Comparison of ENCODE assay signal across 7 mouse cellular contexts in genomic region chr2:52756691-52757090, GRCm38 (mm10). TPM values are rescaled to one million over a fixed set of nuclear protein-coding genes. Genes with fewer than 3 reads are reported as not detected.
DNase-seq lines count a peak whose midpoint lies in the region; ATAC-seq and TF ChIP-seq lines count a peak whose summit lies in the region.

No protein-coding gene starts in this region.

- no peak overlapping the region for H3K4me3 ChIP-seq in kidney, adult 2 months (ENCODE audit: insufficient read depth, low read depth, low read length)
- H3K4me3 ChIP-seq in kidney, embryonic 16.5 days (ENCODE audit: low read length), result no peak overlapping the region
- no peak overlapping the region for H3K4me3 ChIP-seq in CH12.LX (replicated peaks in 1 of 3; ENCODE audit: low read depth in 2 of 3, low read length in 2 of 3, poor library complexity in 1 of 3)

- no peak for ATAC-seq in kidney, embryonic 16.5 days (ENCODE audit: low FRiP score, low TSS enrichment)
- no peak for ATAC-seq in erythroid progenitor cell, adult 5-6 weeks (replicated peaks; ENCODE audit: low FRiP score, poor library complexity, severe bottlenecking)

- H3K27me3 ChIP-seq in kidney, adult 2 months (replicated peaks; ENCODE audit: control insufficient read depth, insufficient read depth, low read length), result no peaks in the 10 kb centered on the region
- H3K27me3 ChIP-seq in kidney, embryonic 16.5 days (ENCODE audit: insufficient read depth, low read length), result no peaks in the 10 kb centered on the region
- no peaks in the 10 kb centered on the region for H3K27me3 ChIP-seq in CH12.LX (replicated peaks)

- peak; percentile 98 for TF ChIP-seq RAD21 in CH12.LX (IDR thresholded peaks at IDR 0.05; ENCODE audit: low read depth, low read length)

- H3K9ac ChIP-seq in kidney, embryonic 16.5 days (replicated peaks; ENCODE audit: low read length), result no peak overlapping the region
- H3K9ac ChIP-seq in CH12.LX (ENCODE audit: insufficient read depth, low read depth), result no peak overlapping the region

- H3K36me3 ChIP-seq in kidney, adult 2 months (ENCODE audit: control insufficient read depth, insufficient read depth, low read length), result no peaks in the 10 kb centered on the region
- no peaks in the 10 kb centered on the region for H3K36me3 ChIP-seq in kidney, embryonic 16.5 days (ENCODE audit: insufficient read depth, low read length)
- no peaks in the 10 kb centered on the region for H3K36me3 ChIP-seq in CH12.LX (replicated peaks in 1 of 2; ENCODE audit: control insufficient read depth in 1 of 2, insufficient read depth in 1 of 2, low read length in 1 of 2)

- DNase-seq in kidney, adult 2 months, result peak; percentile 27
- DNase-seq in A20 (ENCODE audit: low read depth, low spot score) (peak; percentile 51), CH12.LX (ENCODE audit: extremely low read depth) (peak; percentile 44)
- peak; percentile 44 for DNase-seq in embryo, embryonic 9.5 days (ENCODE audit: extremely low spot score)
- DNase-seq in naive thymus-derived CD4-positive, alpha-beta T cell, adult 2 months (ENCODE audit: low read depth), result peak; percentile 56

- no peak overlapping the region for H3K4me2 ChIP-seq in kidney, embryonic 16.5 days (replicated peaks; ENCODE audit: low read depth, low read length)
- H3K4me2 ChIP-seq in CH12.LX (ENCODE audit: insufficient read depth, low read depth, poor library complexity, severe bottlenecking), result no peak overlapping the region

- no peaks in the 10 kb centered on the region for H3K79me2 ChIP-seq in CH12.LX (replicated peaks; ENCODE audit: control insufficient read depth, extremely low read depth, insufficient read depth, poor library complexity, severe bottlenecking)

- no peak for TF ChIP-seq POLR2A in kidney, adult 2 months (IDR thresholded peaks at IDR 0.05; ENCODE audit: low read depth, low read length)
- TF ChIP-seq POLR2A in CH12.LX (IDR thresholded peaks at IDR 0.05; ENCODE audit: low read depth, low read length), result no peak

- H3K9me3 ChIP-seq in kidney, embryonic 16.5 days (ENCODE audit: low read length), result 0 out of 2 replicates have a peak, but pooled peaks cover 4% of the 10 kb centered on the region
- H3K9me3 ChIP-seq in CH12.LX (replicated peaks; ENCODE audit: low read length), result no peaks in the 10 kb centered on the region

- H3K4me1 ChIP-seq in kidney, adult 2 months (ENCODE audit: control insufficient read depth, insufficient read depth, low read length), result no peaks in the 10 kb centered on the region
- H3K4me1 ChIP-seq in kidney, embryonic 16.5 days (ENCODE audit: insufficient read depth, low read length), result no peaks in the 10 kb centered on the region
- no peaks in the 10 kb centered on the region; a peak in 1 of 4 replicates for H3K4me1 ChIP-seq in CH12.LX (ENCODE audit: control insufficient read depth in 1 of 2, insufficient read depth in 2 of 2)

- TF ChIP-seq CTCF in kidney, adult 2 months (conservative IDR thresholded peaks at IDR 0.05; ENCODE audit: insufficient read depth, insufficient read length, low read depth, low read length), result 0 out of 2 replicates have a peak, but pooled peaks have one; percentile 21
- peak in 1 of 2 experiments; percentile 90; a peak in 3 of 4 replicates for TF ChIP-seq CTCF in CH12.LX (conservative IDR thresholded peaks at IDR 0.05 in 1 of 2, IDR thresholded peaks at IDR 0.05 in 1 of 2; ENCODE audit: low read depth in 2 of 2, low read length in 2 of 2)

- in situ Hi-C loops in CH12.LX (cut with MboI; ENCODE audit: low pct_ligation_motif_present, low pct_unique_long_range_greater_than_20kb, low sequenced_read_pairs), result loop anchor here (10.0 to 25.0 kb wide), 2 partner anchors 181 to 368 kb away; no protein-coding TSS in a partner anchor

- no peak for TF ChIP-seq EP300 in CH12.LX (IDR thresholded peaks at IDR 0.05; ENCODE audit: low read length)

- dilution Hi-C loops in CH12.LX (cut with MboI; ENCODE audit: extremely low pct_ligation_motif_present, extremely low pct_unique_long_range_greater_than_20kb, low sequenced_read_pairs), result no loop called here

- H3K27ac ChIP-seq in kidney, adult 2 months (ENCODE audit: insufficient read depth, low read depth, low read length), result no peak overlapping the region
- no peak overlapping the region for H3K27ac ChIP-seq in kidney, embryonic 16.5 days (ENCODE audit: low read length)
- H3K27ac ChIP-seq in CH12.LX (ENCODE audit: insufficient read depth, low read depth), result no peak overlapping the region

- 5% methylated on average over 3 of the region's 3 CpGs for WGBS in kidney, adult 2 months
- WGBS in kidney, embryonic 16.5 days, result 9% methylated on average over 3 of the region's 3 CpGs

TF ChIP-seq in CH12.LX, 34 proteins besides CTCF, POLR2A, EP300 and RAD21:
- TF ChIP-seq ELF1 (IDR thresholded peaks at IDR 0.05; ENCODE audit: low read depth, low read length) (no peak), NRF1 (IDR thresholded peaks at IDR 0.05; ENCODE audit: low read depth, low read length) (no peak), ZC3H11A (IDR thresholded peaks at IDR 0.05; ENCODE audit: low read depth, low read length) (peak; percentile 58; the same call in 1 of the 2 replicates), RCOR1 (conservative IDR thresholded peaks at IDR 0.05; ENCODE audit: low read depth, low read length) (no peak), ZKSCAN1 (IDR thresholded peaks at IDR 0.05; ENCODE audit: borderline replicate concordance, low read depth, low read length) (no peak), MAX (IDR thresholded peaks at IDR 0.05; ENCODE audit: low read length) (no peak), ETS1 (conservative IDR thresholded peaks at IDR 0.05; ENCODE audit: low read depth, low read length) (no peak), SMC3 (IDR thresholded peaks at IDR 0.05; ENCODE audit: low read depth, low read length) (peak; percentile 80), NELFE (IDR thresholded peaks at IDR 0.05; ENCODE audit: low read depth, low read length) (no peak), E2F4 (IDR thresholded peaks at IDR 0.05; ENCODE audit: insufficient replicate concordance, low read depth, low read length) (no peak), BHLHE40 (IDR thresholded peaks at IDR 0.05; ENCODE audit: low read depth, low read length) (no peak), KAT2A (IDR thresholded peaks at IDR 0.05; ENCODE audit: insufficient replicate concordance, low read length) (no peak)

RNA-seq across cellular contexts. Expression of gene Stam2, which starts 14.6 kb away (rescaled TPM):
- polyA plus RNA-seq in kidney, adult 2 months (2012; rRNA removed), result 7.8 and 8.6 TPM in 2 replicates
- 37.3 and 39.7 TPM in 2 replicates for polyA plus RNA-seq in kidney, embryonic 16.5 days (2015; fragmentation: Nextera tagmentation; extraction: Ambion mirVana)
- total RNA-seq in CH12.LX (2012; rRNA removed) (9.3 and 10.3 TPM in 2 replicates), CH12.LX (2014; rRNA removed) (16.5 and 20.7 TPM in 2 replicates)
- polyA plus RNA-seq in CH12.LX (2012; ENCODE audit: insufficient read length, low read depth), result 19.8 and 20.5 TPM in 2 replicates
- total RNA-seq in erythroid progenitor cell, adult 5-6 weeks (2015; ENCODE audit: low replicate concordance), result 4.2 and 5.8 TPM in 2 replicates
- total RNA-seq in erythroid progenitor cell, adult 5-6 weeks (2017; ENCODE audit: low replicate concordance), result 4.1 and 6.0 TPM in 2 replicates
